Mouse (Mus musculus): ENCODE measurements around the gene Hfe.
"Not testable (repeated sequence)": the region's sequence is repeated elsewhere in the genome, so short reads cannot be mapped to it uniquely, and the experiment has no call there.

Hfe gene

GRCm38 (mm10) chr13:23683755-23684281, 26.8 kb downstream of the Hfe start, which contains the start of the genes Hist1h2ac and Hist1h2bc:
TSS of gene Hist1h2ac (minus strand) at chr13:23683948.
TSS of gene Hist1h2bc (plus strand) at chr13:23684199.
- peak; percentile 97 for DNase-seq

GRCm38 (mm10) chr13:23682947-23683754, 27.5 kb downstream of the Hfe start:
- not testable (repeated sequence) for DNase-seq

GRCm38 (mm10) chr13:23682623-23682946, 28.1 kb downstream of the Hfe start:
- DNase-seq, result no peak

- DNase-seq, result no peak
Observed at GRCm38 (mm10) chr13:23681990-23682582, 28.6 kb downstream of the Hfe start.

GRCm38 (mm10) chr13:23662536-23662935, 48.1 kb downstream of the Hfe start:
- no peak for DNase-seq

GRCm38 (mm10) chr13:23659636-23660366, 50.9 kb downstream of the Hfe start:
- no peak for DNase-seq

Data from kidney, adult 9 months (tissue).